Mouse (Mus musculus) spleen, adult 2 months (tissue): Measurements from ENCODE around the gene Farp1.
"Not testable (repeated sequence)": the region's sequence is repeated elsewhere in the genome, so short reads cannot be mapped to it uniquely, and the experiment has no call there.

Experiments used
- CTCF ChIP-seq: fragments of 200-500 bp; IDR thresholded peaks from 2 replicates; pipeline ENCODE4 v1.5.1; 2011; ENCODE audit warnings: mild to moderate bottlenecking, inconsistent platforms; ENCODE audit not compliant: insufficient read depth, insufficient read length, insufficient replicate concordance; ENCODE audit errors: extremely low read depth
- POLR2A ChIP-seq: fragments of 200-500 bp; IDR thresholded peaks from 2 replicates; pipeline ENCODE4 v1.6.1; 2011; ENCODE audit warnings: low read depth, low read length, inconsistent platforms

GRCm38 (mm10) chr14:121051002-121051401 is 16.0 kb downstream of the Farp1 start:
- not testable (repeated sequence) for TF ChIP-seq CTCF, POLR2A
